Mouse (Mus musculus) neural tube, embryonic 11.5 days (tissue): ENCODE results near the gene Olfr722. TPM values are rescaled to one million over a fixed set of nuclear protein-coding genes. Genes with fewer than 3 reads are reported as not detected.
"Not testable (repeated sequence)": the region's sequence is repeated elsewhere in the genome, so short reads cannot be mapped to it uniquely, and the experiment has no call there.

Experiments
- ATAC-seq: fragments of 200-750 bp; cut with Nextera tagmentation; 2 replicates; pipeline ENCODE4 v1.8.0; 2017; ENCODE audit warnings: moderate number of reproducible peaks, mild to moderate bottlenecking, moderate TSS enrichment, moderate library complexity; ENCODE audit not compliant: insufficient read depth, low FRiP score, low TSS enrichment
- DNase-seq: peaks from one replicate; pipeline ENCODE4 v3.0.0-alpha.2; 2015; ENCODE audit warnings: low spot score
- H3K27ac ChIP-seq: fragments of 300-500 bp; sonication (generic); 2 replicates; pipeline ENCODE4 v1.5.1; 2014; ENCODE audit warnings: low read depth, mild to moderate bottlenecking, low read length
- H3K27me3 ChIP-seq: fragments of 300-500 bp; sonication (generic); 2 replicates; pipeline ENCODE4 v1.6.1; 2014; ENCODE audit warnings: mild to moderate bottlenecking, low read length, mixed read lengths; ENCODE audit not compliant: control insufficient read depth, insufficient read depth
- H3K36me3 ChIP-seq: fragments of 300-500 bp; sonication (generic); 2 replicates; pipeline ENCODE4 v1.6.1; 2014; ENCODE audit warnings: mild to moderate bottlenecking, low read length, moderate library complexity, mixed read lengths; ENCODE audit not compliant: control insufficient read depth, insufficient read depth
- H3K4me1 ChIP-seq: fragments of 300-500 bp; sonication (generic); 2 replicates; pipeline ENCODE4 v1.6.1; 2014; ENCODE audit warnings: low read length, mixed read lengths; ENCODE audit not compliant: control insufficient read depth, insufficient read depth
- H3K4me2 ChIP-seq: fragments of 300-500 bp; sonication (generic); 2 replicates; pipeline ENCODE4 v1.6.1; 2014; ENCODE audit warnings: low read depth, mild to moderate bottlenecking, moderate library complexity
- H3K4me3 ChIP-seq: fragments of 300-500 bp; sonication (generic); 2 replicates; pipeline ENCODE4 v1.5.1; 2014; ENCODE audit warnings: low read depth, low read length
- H3K9ac ChIP-seq: fragments of 300-500 bp; sonication (generic); 2 replicates; pipeline ENCODE4 v1.6.1; 2014; ENCODE audit warnings: mild to moderate bottlenecking, low read length
- H3K9me3 ChIP-seq: fragments of 300-500 bp; sonication (generic); 2 replicates; pipeline ENCODE4 v1.6.1; 2016; ENCODE audit warnings: low read length; ENCODE audit not compliant: control insufficient read depth
- polyA plus RNA-seq: library from polyadenylated mRNA; unstranded; fragments of >200 nt; fragmentation: Nextera tagmentation; extraction: Ambion mirVana; gene quantifications from 2 replicates; pipeline ENCODE4 v1.2.1, GENCODE M21; 2014

Gene Olfr722
- polyA plus RNA-seq = not detected in 2 replicates

DNA sequence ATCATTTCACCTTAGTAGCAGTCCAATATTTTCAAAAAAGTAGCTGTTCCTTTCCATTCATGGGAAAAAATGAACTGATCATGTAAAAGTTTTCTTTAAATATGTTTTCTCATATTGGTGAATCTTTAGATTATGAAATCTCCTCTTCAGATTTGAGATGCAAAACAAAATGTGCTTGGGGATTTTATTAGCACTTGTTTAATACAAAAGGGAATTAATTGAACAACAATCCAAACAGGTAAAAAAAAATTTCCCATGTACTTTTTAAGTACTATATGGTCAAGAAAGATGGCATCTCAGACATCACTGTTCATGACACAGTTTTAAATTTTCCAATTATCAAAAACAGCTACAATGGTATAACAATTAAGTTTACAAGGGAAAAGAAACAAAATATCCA is at the start of gene Olfr722:
Olfr722 (minus strand) TSS at position 101 of the 400 bp plus-strand sequence.
- Histone ChIP-seq H3K4me3 (no peak within 1 kb of the TSS), H3K27ac (no peak within 1 kb of the TSS), H3K9me3 (no peaks in the 10 kb centered on the region), H3K36me3 (no peaks in the 10 kb centered on the region), H3K27me3 (no peaks in the 10 kb centered on the region), H3K9ac (no peak within 1 kb of the TSS), H3K4me2 (no peak within 1 kb of the TSS), H3K4me1 (no peaks in the 10 kb centered on the region)
- no peak for DNase-seq
- ATAC-seq = no peak

DNA sequence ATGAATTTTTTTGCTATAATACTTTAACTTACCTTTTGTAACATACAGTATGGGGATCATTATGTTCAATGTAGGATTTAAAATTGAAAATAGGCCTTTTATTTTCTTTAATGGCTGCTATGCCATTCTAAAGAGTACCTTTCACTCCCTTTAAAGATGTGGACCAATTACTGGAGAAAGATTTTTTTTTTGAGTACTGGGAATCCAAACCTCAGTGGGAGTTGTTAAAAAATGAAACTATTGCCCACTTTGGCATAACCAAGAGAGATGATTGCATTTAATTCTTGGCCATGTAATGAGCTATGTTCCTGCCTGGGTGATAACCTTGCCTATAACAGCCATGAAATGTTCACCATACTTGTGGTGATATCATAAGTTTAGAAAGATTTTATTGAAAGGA is 29.9 kb upstream of the Olfr722 start, which contains the start of gene Olfr723:
Olfr723 (minus strand) TSS at position 101 of the 400 bp plus-strand sequence.
- not testable (repeated sequence) for H3K4me3 ChIP-seq, ATAC-seq, H3K36me3 ChIP-seq, DNase-seq, H3K9ac ChIP-seq, H3K27me3 ChIP-seq, H3K4me1 ChIP-seq, H3K4me2 ChIP-seq, H3K27ac ChIP-seq, H3K9me3 ChIP-seq

DNA sequence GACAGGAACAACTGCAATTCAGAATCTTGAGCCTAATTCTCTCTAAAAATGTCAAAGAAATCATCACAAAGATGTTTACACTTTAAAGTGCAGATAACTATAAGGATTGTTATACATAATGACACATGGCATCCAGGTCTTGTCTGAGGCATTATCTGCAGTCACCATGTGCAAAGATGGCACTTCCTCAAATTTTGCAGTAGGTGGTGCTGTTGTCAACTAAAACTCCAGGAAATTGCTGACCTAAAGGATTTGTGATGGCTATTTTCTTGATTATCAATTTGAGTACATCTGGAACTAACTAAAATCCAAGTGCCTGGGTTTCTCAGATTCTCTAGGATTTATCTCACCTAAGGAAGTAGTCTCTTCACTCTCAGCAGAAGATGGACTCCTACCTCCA is 41.4 kb downstream of the Olfr722 start:
- no peaks in the 10 kb centered on the region for H3K4me1 ChIP-seq
- no peak overlapping the region for H3K9ac ChIP-seq
- ATAC-seq (no peak), DNase-seq (peak; percentile 13)
- H3K36me3 ChIP-seq = no peaks in the 10 kb centered on the region
- H3K27ac ChIP-seq = no peak overlapping the region
- H3K4me3 ChIP-seq = no peak overlapping the region
- no peak overlapping the region for H3K4me2 ChIP-seq
- no peaks in the 10 kb centered on the region for H3K9me3 ChIP-seq
- H3K27me3 ChIP-seq = no peaks in the 10 kb centered on the region

Other genes starting within 250 kb of the Olfr722 start
- gene Armh4, start 118.6 kb downstream of the Olfr722 start, polyA plus RNA-seq = 35.5 and 36.9 TPM in 2 replicates
- gene Olfr723, start 29.8 kb upstream of the Olfr722 start, polyA plus RNA-seq = not detected in 2 replicates
- not detected in 2 replicates for gene Olfr724, start 61.3 kb upstream of the Olfr722 start, polyA plus RNA-seq
- gene Olfr725, start 138.4 kb upstream of the Olfr722 start, polyA plus RNA-seq = not detected in 2 replicates
- gene Olfr726, start 189.0 kb upstream of the Olfr722 start, polyA plus RNA-seq = not detected in 2 replicates
- not detected in 2 replicates for gene Olfr727, start 221.2 kb upstream of the Olfr722 start, polyA plus RNA-seq
- gene Olfr728, start 240.7 kb upstream of the Olfr722 start, polyA plus RNA-seq = not detected in 2 replicates